Mouse (Mus musculus): ENCODE results near the gene Asic2. TPM values are rescaled to one million over a fixed set of nuclear protein-coding genes. Genes with fewer than 3 reads are reported as not detected.

Gene Asic2
- total RNA-seq, 2 experiments from 2014 or later = not detected

DNA sequence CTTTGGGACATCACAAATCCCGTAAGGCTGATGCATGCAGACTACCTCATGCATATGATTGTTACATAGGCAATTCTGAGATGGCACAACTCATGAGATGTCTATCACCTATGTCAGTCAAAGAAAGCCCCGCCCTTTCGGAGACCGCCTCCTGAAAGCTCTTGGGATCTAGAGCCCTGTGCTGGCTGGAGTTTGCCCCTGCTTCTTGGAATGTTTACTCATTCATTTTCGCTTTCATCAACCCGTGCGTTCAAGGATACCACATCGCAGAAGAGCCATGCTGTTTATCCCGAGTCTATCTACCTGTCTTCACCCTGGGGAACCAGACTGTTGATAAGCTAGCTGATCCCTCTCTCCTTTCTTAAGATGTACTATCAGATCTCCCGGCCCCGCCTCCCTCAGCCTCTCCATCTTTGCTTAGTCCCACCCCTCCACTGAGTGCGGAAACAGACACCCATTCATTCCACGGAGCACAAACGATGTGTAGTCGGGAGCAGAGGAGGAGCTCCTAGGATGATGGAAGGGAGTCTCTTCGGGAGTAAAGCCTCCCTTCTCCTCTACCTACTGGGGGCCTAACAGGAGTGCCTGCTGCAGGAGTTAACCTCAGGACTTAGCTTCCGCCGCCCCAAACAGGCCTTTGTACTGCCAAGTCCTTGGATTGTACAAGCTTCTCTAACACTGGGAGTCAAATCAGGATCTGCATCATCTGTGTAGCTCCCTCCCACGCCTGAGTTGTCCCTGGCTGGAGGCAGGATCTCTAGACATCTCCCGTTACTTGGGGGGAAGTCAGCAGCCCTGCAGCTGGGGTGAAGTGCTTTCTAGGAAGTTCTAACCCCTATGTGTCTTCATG, 356.1 kb downstream of the Asic2 start:
- peak in 1 of 2 experiments; percentile 8 for DNase-seq

GRCm38 (mm10) chr11:81610506-81610905, 357.8 kb downstream of the Asic2 start:
- no peak for DNase-seq

GRCm38 (mm10) chr11:81602971-81603370, 365.3 kb downstream of the Asic2 start:
- DNase-seq = no peak

- DNase-seq = no peak
These were observed 366.5 kb downstream of the Asic2 start for GRCm38 (mm10) chr11:81601736-81602135.

DNA sequence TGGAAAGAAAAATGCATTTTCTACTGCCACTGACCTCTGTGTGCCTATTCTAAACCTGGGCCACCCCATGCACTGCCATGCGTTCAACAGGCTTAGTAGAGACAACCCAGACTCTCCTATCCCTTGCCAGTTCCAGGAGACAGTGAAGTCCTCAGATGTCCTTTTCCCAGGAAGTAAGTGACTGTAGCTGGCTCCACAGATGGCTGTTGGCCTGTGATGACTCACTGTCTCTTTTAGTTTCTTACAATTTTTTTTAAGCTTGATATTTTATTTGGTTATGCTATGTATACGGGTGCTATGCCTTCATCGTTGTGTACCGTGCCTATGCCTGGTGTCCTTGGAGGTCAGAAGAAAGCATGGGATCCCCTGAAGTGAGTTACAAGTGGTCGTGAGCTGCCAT, 370.7 kb downstream of the Asic2 start:
- no peak for DNase-seq

DNA sequence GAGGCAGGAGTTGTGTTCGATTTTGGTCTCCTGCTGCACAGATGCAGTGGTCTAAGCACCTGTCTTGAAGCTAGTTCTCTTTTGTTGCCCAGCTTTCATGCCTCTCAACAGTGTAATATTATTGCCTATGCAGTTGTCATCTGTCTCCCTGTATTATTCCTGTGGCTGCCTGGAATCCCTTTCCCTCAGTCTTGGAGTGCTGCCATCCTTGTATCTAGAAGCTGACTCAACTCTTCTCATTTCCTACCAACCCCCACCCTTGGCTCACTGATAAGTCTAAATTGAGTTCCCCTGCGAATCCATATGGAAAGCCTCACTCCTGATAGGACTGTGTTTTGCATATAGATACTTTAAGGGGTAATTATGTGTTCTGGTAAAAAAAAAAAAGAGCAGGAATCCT, 373.0 kb downstream of the Asic2 start:
- no peak for DNase-seq

DNA sequence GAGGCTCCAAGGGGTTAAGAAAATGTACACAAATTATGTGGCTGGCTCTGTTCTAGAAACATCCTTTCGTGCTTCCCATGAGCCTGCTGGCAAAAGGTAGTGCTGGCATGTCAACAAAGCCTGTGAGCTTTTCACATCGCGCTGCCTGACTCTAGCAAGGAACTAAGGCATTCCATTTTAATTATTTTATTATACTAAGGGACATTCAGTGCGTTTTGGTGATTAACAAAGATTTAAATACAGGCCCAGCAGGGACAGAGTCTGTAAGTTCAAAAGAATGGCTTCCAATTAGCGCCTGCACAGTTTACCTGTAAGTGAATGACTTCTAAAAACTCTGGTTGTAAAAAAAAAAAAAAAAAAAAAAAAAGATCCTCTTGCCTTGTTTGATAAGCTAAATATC, 375.5 kb downstream of the Asic2 start:
- no peak for DNase-seq

DNA sequence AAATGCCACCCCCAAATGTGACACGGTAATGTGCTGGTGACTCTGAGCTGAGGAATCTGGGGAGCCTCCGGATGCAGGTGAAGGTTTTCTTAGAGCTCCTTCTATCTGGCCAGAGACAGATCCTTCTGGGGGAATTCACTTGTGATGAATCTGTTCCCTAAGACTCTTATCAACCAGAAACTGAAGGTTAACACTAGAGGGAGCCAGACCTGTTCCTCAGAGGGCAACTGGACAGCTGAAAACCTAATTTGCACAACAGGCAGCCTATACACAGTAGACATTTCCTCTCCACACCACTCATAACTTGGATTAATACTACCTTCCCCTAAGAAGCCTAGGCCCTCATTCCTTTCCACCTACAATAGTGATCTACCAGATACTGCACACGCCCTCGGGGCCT, 377.3 kb downstream of the Asic2 start:
- DNase-seq = no peak

DNA sequence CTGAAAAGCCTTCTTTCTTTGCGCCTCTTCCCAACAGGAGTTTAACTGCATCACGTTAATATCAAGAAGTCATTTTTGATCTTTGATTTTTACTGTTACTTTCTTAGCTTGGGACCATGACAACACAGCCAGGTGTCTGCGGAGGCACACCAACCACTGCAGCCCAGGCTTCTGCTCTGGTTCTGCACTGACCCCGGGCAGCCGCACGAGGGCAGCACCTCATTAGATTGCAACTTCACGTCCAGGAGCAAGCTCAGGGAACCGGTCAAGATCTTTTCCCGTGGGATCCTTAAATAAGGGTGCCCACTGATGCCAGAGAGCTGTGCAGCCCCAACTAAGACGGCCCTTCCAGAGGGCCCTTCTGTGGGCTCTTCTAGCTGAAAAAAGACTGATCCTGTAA, 379.6 kb downstream of the Asic2 start:
- peak; percentile 31 to 77 for DNase-seq

- peak; percentile 29 to 39 for DNase-seq
These were observed 380.3 kb downstream of the Asic2 start for GRCm38 (mm10) chr11:81587942-81588341.

- no peak for DNase-seq
These were observed 381.1 kb downstream of the Asic2 start for GRCm38 (mm10) chr11:81587114-81587513.

DNA sequence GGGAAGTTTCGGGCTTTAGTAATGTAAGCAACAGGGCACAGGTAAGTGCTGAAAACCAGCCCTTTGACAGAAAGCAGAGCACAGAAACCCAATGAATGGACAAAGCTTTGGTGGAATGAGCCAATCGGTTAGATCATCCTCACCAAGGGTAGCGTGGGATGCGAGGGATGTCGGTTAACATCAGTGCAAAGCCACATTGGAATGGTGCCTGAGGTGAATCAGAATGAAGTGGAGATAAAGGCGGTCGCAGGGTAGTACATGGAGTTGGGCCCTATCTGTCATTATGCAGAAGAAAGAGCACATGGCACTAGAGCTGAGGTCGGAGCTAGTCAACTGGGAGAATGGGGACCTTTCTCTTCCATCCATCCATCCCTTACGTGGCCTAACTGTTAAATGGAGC, 383.8 kb downstream of the Asic2 start:
- DNase-seq = no peak

DNA sequence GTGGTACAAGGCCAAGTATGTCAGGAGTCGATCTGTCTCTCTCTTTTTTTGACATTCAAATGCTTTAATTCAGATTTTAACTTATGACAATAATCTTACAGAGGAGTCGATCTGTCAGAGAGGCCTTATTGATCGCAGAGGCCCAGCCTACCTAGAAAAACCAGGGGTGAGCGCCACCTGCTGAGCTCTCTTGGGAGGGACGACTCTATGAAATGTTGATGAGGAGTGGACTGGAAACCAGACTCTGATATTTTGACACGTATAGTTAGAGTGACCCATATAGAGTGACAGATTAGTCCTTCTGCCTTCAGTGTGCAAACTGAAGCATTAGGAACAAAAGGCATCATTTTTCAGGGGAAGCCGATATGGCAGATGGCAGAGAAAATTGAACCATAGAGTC, 385.1 kb downstream of the Asic2 start:
- no peak for DNase-seq

DNA sequence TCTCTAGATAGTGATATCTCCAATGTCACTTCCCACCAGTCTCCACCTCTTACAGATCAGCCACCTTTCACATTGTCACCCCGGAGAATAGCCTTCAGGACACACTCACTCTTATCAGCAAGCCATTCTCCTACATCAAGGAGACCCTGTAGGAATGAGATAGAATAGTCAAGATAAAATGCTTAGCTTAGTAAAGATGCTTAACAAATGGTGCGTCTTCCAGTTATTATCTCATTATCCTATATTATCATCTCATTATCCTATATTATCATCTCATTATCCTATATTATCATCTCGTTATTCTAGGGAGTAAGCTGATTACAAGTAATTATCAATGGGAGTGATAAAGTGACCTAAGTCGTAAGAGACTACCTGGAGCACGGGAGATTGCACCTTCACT, 386.1 kb downstream of the Asic2 start:
- DNase-seq = no peak

DNA sequence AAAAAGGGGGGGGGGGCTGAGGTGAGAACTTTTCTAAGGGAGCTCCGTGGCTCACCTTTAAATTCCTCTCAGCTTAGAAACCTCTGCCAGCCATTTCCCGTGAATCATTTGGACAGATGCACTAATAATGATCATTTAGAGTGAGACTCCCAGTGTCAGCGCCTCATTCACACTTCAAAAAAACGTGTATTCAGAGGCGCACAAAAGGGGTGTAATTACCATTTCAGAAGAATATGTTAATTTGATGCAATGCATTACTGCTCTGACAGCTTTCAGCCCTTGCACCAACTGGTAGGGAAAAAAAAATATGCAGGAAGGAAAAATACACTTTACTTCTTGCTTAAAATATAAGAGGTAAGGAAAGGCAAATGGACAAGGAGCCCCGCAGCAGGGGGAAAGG, 388.5 kb downstream of the Asic2 start:
- no peak for DNase-seq

DNA sequence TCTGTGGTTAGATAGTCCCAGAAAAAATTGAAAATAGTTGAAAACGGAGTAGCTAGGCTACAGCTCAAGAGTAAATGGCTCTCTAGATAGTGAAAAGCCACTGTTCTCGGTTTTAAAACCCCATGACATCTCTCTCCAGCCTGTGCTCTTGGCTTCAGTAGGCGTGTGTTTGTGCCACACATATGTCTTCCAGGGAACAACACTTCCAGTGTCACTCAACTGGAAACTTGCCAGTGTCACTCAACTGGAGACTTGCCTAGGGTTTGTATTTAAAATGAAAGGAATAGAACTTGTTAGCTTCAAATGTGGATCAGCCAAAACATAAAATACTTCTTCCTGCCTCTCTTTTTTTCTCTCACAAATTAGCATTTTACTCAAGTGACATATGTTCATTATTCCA, 397.9 kb downstream of the Asic2 start:
- DNase-seq = no peak

DNA sequence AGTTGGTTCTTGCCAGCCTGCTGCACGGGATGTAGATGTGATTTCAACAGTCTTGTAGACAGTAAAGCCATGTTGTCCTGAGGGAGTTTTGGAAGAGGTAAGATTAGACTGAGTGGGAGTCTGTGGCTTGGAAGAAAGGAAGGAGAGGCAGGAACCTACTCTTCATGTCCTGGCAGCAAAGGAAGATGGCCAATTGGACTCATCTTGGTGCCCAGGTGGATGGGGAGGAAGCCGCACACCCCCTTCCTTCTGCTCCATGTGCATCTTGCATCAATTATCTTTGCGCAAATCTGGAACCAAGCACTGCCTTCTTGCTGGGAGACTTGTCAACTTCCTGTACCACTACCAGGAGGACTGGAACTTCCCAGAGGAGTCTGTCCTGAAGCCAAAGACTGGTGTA, 403.4 kb downstream of the Asic2 start:
- no peak for DNase-seq

- no peak for DNase-seq
These were observed 407.9 kb downstream of the Asic2 start for GRCm38 (mm10) chr11:81560374-81560773.

GRCm38 (mm10) chr11:81543189-81543588, 425.1 kb downstream of the Asic2 start:
- no peak for DNase-seq

- DNase-seq = no peak
These were observed 433.0 kb downstream of the Asic2 start for GRCm38 (mm10) chr11:81535121-81535717.

DNA sequence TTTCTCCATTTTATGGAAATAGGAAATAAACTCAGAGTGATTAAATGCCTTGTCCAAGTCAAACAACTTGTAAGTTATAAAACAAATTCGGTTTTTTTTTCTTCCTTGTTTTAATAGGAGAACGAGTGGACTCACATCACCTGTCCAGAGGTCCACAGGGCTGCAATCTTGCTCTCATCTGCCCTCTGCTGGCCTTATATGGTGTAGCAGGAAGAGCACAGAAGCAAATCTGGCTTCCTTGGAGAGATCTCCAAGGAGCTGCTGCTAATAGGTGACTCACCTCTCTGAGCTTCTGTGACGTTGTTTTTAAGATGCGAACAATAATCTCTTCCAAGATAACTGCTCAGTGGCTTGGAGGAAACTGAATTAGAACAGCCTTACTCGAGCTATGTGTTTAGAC, 433.6 kb downstream of the Asic2 start:
- peak; percentile 7 to 50 for DNase-seq

DNA sequence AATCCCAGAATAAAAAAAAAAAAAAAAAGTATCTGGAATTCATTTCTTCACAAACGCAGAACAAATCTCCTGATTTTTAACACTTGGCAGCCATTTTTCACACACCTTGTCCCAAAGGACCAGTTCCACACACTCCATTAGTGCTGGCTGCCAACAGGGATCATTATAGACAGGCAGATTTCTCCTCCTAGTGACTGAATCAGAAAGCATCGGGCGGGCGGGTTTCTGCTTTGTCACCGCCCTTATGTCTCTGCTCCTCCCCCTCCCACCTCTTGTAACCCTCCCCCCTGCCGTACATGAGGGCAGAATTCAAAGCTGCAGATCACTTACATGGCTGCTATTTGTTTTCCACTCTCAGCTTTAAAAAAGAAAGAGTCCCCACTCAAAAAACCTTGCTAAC, 436.4 kb downstream of the Asic2 start:
- DNase-seq = no peak

DNA sequence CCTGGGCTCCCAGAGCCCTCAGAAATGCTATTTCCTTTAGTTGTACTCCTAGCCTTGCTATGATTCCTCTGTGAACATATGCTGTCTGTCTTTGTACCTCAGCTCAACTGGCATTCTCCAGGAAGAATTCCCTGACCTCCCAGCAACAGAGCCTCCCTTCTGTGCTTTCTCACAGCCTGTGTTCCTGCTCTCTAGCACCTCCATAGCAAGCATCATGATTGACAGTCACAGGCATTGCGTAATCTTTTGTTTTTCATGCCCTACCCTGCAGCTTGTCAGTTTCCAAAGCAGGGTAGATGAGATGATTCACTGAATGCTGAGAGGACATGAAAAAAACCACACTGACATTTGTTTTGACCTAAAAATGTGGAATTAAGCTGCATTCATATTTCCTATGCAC, 445.3 kb downstream of the Asic2 start:
- DNase-seq = no peak

- DNase-seq = no peak
These were observed 446.4 kb downstream of the Asic2 start for GRCm38 (mm10) chr11:81521881-81522280.
